Mouse (Mus musculus): ENCODE data around the gene Espnl. TPM values are rescaled to one million over a fixed set of nuclear protein-coding genes. Genes with fewer than 3 reads are reported as not detected.
A peak's percentile ranks its signal among the peaks of the same experiment; 100 is the strongest.

The Espnl gene
- polyA plus RNA-seq, 1 experiment: 0.10 TPM

GRCm38 (mm10) chr1:91297799-91298744, 23.8 kb upstream of the Espnl start, which contains the start of gene Scly:
Gene Scly, plus strand, starts transcription at chr1:91298338.
- peak; percentile 96 for DNase-seq (ENCODE audit: low read depth)
- TF ChIP-seq POLR2A (IDR thresholded peaks at IDR 0.05; ENCODE audit: borderline replicate concordance, extremely low read depth, insufficient read depth, insufficient read length, poor library complexity, severe bottlenecking) (peak; percentile 27; the same call in 1 of the 2 replicates), CTCF (IDR thresholded peaks at IDR 0.05; ENCODE audit: borderline replicate concordance, extremely low read depth, insufficient read depth, insufficient read length) (no peak)

- TF ChIP-seq CTCF (IDR thresholded peaks at IDR 0.05; ENCODE audit: borderline replicate concordance, extremely low read depth, insufficient read depth, insufficient read length): no peak
- no peak for TF ChIP-seq POLR2A (IDR thresholded peaks at IDR 0.05; ENCODE audit: borderline replicate concordance, extremely low read depth, insufficient read depth, insufficient read length, poor library complexity, severe bottlenecking)
- no peak for DNase-seq (ENCODE audit: low read depth)
Measured at GRCm38 (mm10) chr1:91299026-91299706, 22.7 kb upstream of the Espnl start.

GRCm38 (mm10) chr1:91299707-91300426, 22.0 kb upstream of the Espnl start:
- TF ChIP-seq POLR2A (IDR thresholded peaks at IDR 0.05; ENCODE audit: borderline replicate concordance, extremely low read depth, insufficient read depth, insufficient read length, poor library complexity, severe bottlenecking) (no peak), CTCF (IDR thresholded peaks at IDR 0.05; ENCODE audit: borderline replicate concordance, extremely low read depth, insufficient read depth, insufficient read length) (no peak)
- no peak for DNase-seq (ENCODE audit: low read depth)

GRCm38 (mm10) chr1:91301206-91301920, 20.5 kb upstream of the Espnl start:
- TF ChIP-seq CTCF (IDR thresholded peaks at IDR 0.05; ENCODE audit: borderline replicate concordance, extremely low read depth, insufficient read depth, insufficient read length) (no peak), POLR2A (IDR thresholded peaks at IDR 0.05; ENCODE audit: borderline replicate concordance, extremely low read depth, insufficient read depth, insufficient read length, poor library complexity, severe bottlenecking) (no peak)
- no peak for DNase-seq (ENCODE audit: low read depth)

- DNase-seq (ENCODE audit: low read depth): no peak
- no peak for TF ChIP-seq CTCF (IDR thresholded peaks at IDR 0.05; ENCODE audit: borderline replicate concordance, extremely low read depth, insufficient read depth, insufficient read length)
- TF ChIP-seq POLR2A (IDR thresholded peaks at IDR 0.05; ENCODE audit: borderline replicate concordance, extremely low read depth, insufficient read depth, insufficient read length, poor library complexity, severe bottlenecking): no peak
Measured at GRCm38 (mm10) chr1:91302021-91302420, 19.9 kb upstream of the Espnl start.

GRCm38 (mm10) chr1:91304621-91305020, 17.3 kb upstream of the Espnl start:
- TF ChIP-seq CTCF (IDR thresholded peaks at IDR 0.05; ENCODE audit: borderline replicate concordance, extremely low read depth, insufficient read depth, insufficient read length) (no peak), POLR2A (IDR thresholded peaks at IDR 0.05; ENCODE audit: borderline replicate concordance, extremely low read depth, insufficient read depth, insufficient read length, poor library complexity, severe bottlenecking) (no peak)
- no peak for DNase-seq (ENCODE audit: low read depth)

- TF ChIP-seq POLR2A (IDR thresholded peaks at IDR 0.05; ENCODE audit: borderline replicate concordance, extremely low read depth, insufficient read depth, insufficient read length, poor library complexity, severe bottlenecking) (no peak), CTCF (IDR thresholded peaks at IDR 0.05; ENCODE audit: borderline replicate concordance, extremely low read depth, insufficient read depth, insufficient read length) (no peak)
- no peak for DNase-seq (ENCODE audit: low read depth)
Measured at GRCm38 (mm10) chr1:91309366-91310085, 12.3 kb upstream of the Espnl start.

- DNase-seq (ENCODE audit: low read depth): no peak
- TF ChIP-seq CTCF (IDR thresholded peaks at IDR 0.05; ENCODE audit: borderline replicate concordance, extremely low read depth, insufficient read depth, insufficient read length): no peak
Measured at GRCm38 (mm10) chr1:91312273-91312672, 9.6 kb upstream of the Espnl start.

GRCm38 (mm10) chr1:91313251-91313650, 8.6 kb upstream of the Espnl start:
- no peak for TF ChIP-seq CTCF (IDR thresholded peaks at IDR 0.05; ENCODE audit: borderline replicate concordance, extremely low read depth, insufficient read depth, insufficient read length)
- TF ChIP-seq POLR2A (IDR thresholded peaks at IDR 0.05; ENCODE audit: borderline replicate concordance, extremely low read depth, insufficient read depth, insufficient read length, poor library complexity, severe bottlenecking): no peak
- DNase-seq (ENCODE audit: low read depth): peak; percentile 50

GRCm38 (mm10) chr1:91317656-91318055, 4.2 kb upstream of the Espnl start:
- DNase-seq (ENCODE audit: low read depth): no peak
- TF ChIP-seq POLR2A (IDR thresholded peaks at IDR 0.05; ENCODE audit: borderline replicate concordance, extremely low read depth, insufficient read depth, insufficient read length, poor library complexity, severe bottlenecking) (no peak), CTCF (IDR thresholded peaks at IDR 0.05; ENCODE audit: borderline replicate concordance, extremely low read depth, insufficient read depth, insufficient read length) (no peak)
